ENCODE assay signal across 21 mouse cellular contexts in genomic region chr12:68579909-68580308, GRCm38 (mm10).
DNase-seq lines count a peak whose midpoint lies in the region; ATAC-seq and TF ChIP-seq lines count a peak whose summit lies in the region.
"Had no signal": no experiment of that assay in that cellular context is flagged by ENCODE, and none has a peak within 500 bp of the region (broad histone marks: within the 10 kb centered on the region; RNA-seq: fewer than 3 reads in every experiment).

No protein-coding gene starts in this region.

- H3K9ac ChIP-seq in midbrain, embryonic 12.5 days (replicated peaks) = no peak overlapping the region
- H3K9ac ChIP-seq in midbrain, postnatal 0 days (replicated peaks; ENCODE audit: low read length, poor library complexity, severe bottlenecking) = no peak overlapping the region
- H3K9ac ChIP-seq in forebrain, embryonic 16.5 days (replicated peaks; ENCODE audit: low read depth, low read length) = no peak overlapping the region
- H3K9ac ChIP-seq: heart, embryonic 12.5 days had no signal

- peak; percentile 31 for DNase-seq in heart, adult 11 months
- no peak for DNase-seq in heart, adult 8-10 months (ENCODE audit: low spot score)
- DNase-seq in midbrain, postnatal 0 days (ENCODE audit: low spot score) = no peak
- DNase-seq in left cerebral cortex, postnatal 14 days (ENCODE audit: low spot score in 2 of 2) = no peak
- no peak for DNase-seq in ovary, postnatal 14 days (ENCODE audit: low spot score)
- DNase-seq: adrenal gland, postnatal 14 days; cerebellum, adult 2 months; cerebellum, postnatal 10 days; gastrocnemius, postnatal 10 days; heart, adult 2 months had no signal

- no peak for TF ChIP-seq CTCF in midbrain, postnatal 0 days (IDR thresholded peaks at IDR 0.05)

- H3K36me3 ChIP-seq in midbrain, embryonic 12.5 days = no peaks in the 10 kb centered on the region
- no peaks in the 10 kb centered on the region for H3K36me3 ChIP-seq in midbrain, postnatal 0 days (ENCODE audit: insufficient read depth, low read length)
- H3K36me3 ChIP-seq in forebrain, embryonic 16.5 days (ENCODE audit: control insufficient read depth, insufficient read depth) = no peaks in the 10 kb centered on the region
- H3K36me3 ChIP-seq: embryonic facial prominence, embryonic 10.5 days; heart, embryonic 12.5 days; hindbrain, embryonic 10.5 days had no signal

- WGBS in midbrain, embryonic 12.5 days = 10% methylated on average over 5 of the region's 5 CpGs
- 12% methylated on average over 5 of the region's 5 CpGs for WGBS in midbrain, postnatal 0 days
- WGBS in forebrain, embryonic 16.5 days = 8% methylated on average over 5 of the region's 5 CpGs

- no peak overlapping the region for H3K27ac ChIP-seq in midbrain, embryonic 12.5 days (replicated peaks)
- H3K27ac ChIP-seq in midbrain, postnatal 0 days (ENCODE audit: low read depth, low read length) = no peak overlapping the region
- no peak overlapping the region for H3K27ac ChIP-seq in forebrain, embryonic 16.5 days (ENCODE audit: low read length)
- H3K27ac ChIP-seq: embryonic facial prominence, embryonic 10.5 days; heart, adult 2 months; hindbrain, embryonic 10.5 days had no signal

- no peaks in the 10 kb centered on the region for H3K27me3 ChIP-seq in midbrain, embryonic 12.5 days
- no peaks in the 10 kb centered on the region for H3K27me3 ChIP-seq in midbrain, postnatal 0 days (ENCODE audit: insufficient read depth, low read length)
- no peaks in the 10 kb centered on the region for H3K27me3 ChIP-seq in forebrain, embryonic 16.5 days (replicated peaks; ENCODE audit: control insufficient read depth, insufficient read depth, low read length)
- H3K27me3 ChIP-seq: CH12.LX; heart, embryonic 12.5 days; Patski had no signal

- no peak overlapping the region for H3K4me3 ChIP-seq in midbrain, embryonic 12.5 days
- no peak overlapping the region for H3K4me3 ChIP-seq in midbrain, postnatal 0 days (ENCODE audit: low read depth, low read length)
- no peak overlapping the region for H3K4me3 ChIP-seq in forebrain, embryonic 16.5 days (replicated peaks; ENCODE audit: low read length)
- H3K4me3 ChIP-seq: embryonic facial prominence, embryonic 10.5 days; heart, adult 2 months; heart, embryonic 12.5 days; hindbrain, embryonic 10.5 days had no signal

- intact Hi-C loops in left cerebral cortex, postnatal 14 days (cut with DNase I) = no loop called here

- no peaks in the 10 kb centered on the region for H3K9me3 ChIP-seq in midbrain, embryonic 12.5 days
- H3K9me3 ChIP-seq in midbrain, postnatal 0 days (ENCODE audit: low read length) = no peaks in the 10 kb centered on the region
- H3K9me3 ChIP-seq in forebrain, embryonic 16.5 days (ENCODE audit: control insufficient read depth, low read length) = no peaks in the 10 kb centered on the region
- H3K9me3 ChIP-seq: embryonic facial prominence, embryonic 10.5 days; heart, embryonic 12.5 days; hindbrain, embryonic 10.5 days had no signal

- ATAC-seq in midbrain, embryonic 12.5 days (ENCODE audit: low FRiP score, low read depth) = peak; percentile 75
- ATAC-seq in midbrain, postnatal 0 days (ENCODE audit: low FRiP score) = no peak
- ATAC-seq in forebrain, embryonic 16.5 days = peak; percentile 75
- ATAC-seq: activated CD4-positive, CD25-positive, alpha-beta regulatory T cell, adult 4 months; hindbrain, embryonic 16.5 days; inflammation-experienced regulatory T-cells, adult 6 months; intestine, postnatal 0 days; Patski had no signal

- H3K4me1 ChIP-seq in midbrain, embryonic 12.5 days = peaks cover 2% of the 10 kb centered on the region; the same call in 1 of the 2 replicates
- no peaks in the 10 kb centered on the region for H3K4me1 ChIP-seq in midbrain, postnatal 0 days (ENCODE audit: insufficient read depth, low read length)
- H3K4me1 ChIP-seq in forebrain, embryonic 16.5 days (replicated peaks; ENCODE audit: control insufficient read depth, insufficient read depth, low read length) = peaks cover 5% of the 10 kb centered on the region

- no peak overlapping the region for H3K4me2 ChIP-seq in midbrain, embryonic 12.5 days (replicated peaks)
- H3K4me2 ChIP-seq in midbrain, postnatal 0 days (ENCODE audit: low read depth, low read length, poor library complexity, severe bottlenecking) = no peak overlapping the region
- no peak overlapping the region for H3K4me2 ChIP-seq in forebrain, embryonic 16.5 days (ENCODE audit: low read length)
- H3K4me2 ChIP-seq: heart, embryonic 12.5 days had no signal
